Mouse (Mus musculus) midbrain, embryonic 12.5 days (tissue): Measurements from ENCODE around the gene Dao. TPM values are rescaled to one million over a fixed set of nuclear protein-coding genes. Genes with fewer than 3 reads are reported as not detected.

ENCODE experiments used
- ATAC-seq: fragments of 200-750 bp; cut with Nextera tagmentation; 2 replicates; pipeline ENCODE4 v1.8.0; 2017; ENCODE audit warnings: low read depth, moderate TSS enrichment, moderate library complexity; ENCODE audit not compliant: low FRiP score
- H3K27ac ChIP-seq: fragments of 300-500 bp; sonication (generic); replicated peaks from 2 replicates; pipeline ENCODE4 v1.5.1; 2016; ENCODE audit warnings: mild to moderate bottlenecking
- H3K27me3 ChIP-seq: fragments of 300-500 bp; sonication (generic); 2 replicates; pipeline ENCODE4 v1.6.1; 2016; ENCODE audit warnings: mild to moderate bottlenecking
- H3K36me3 ChIP-seq: fragments of 300-500 bp; sonication (generic); 2 replicates; pipeline ENCODE4 v1.6.1; 2016
- H3K4me1 ChIP-seq: fragments of 300-500 bp; sonication (generic); 2 replicates; pipeline ENCODE4 v1.6.1; 2016
- H3K4me2 ChIP-seq: fragments of 300-500 bp; sonication (generic); replicated peaks from 2 replicates; pipeline ENCODE4 v1.6.1; 2016; ENCODE audit warnings: mild to moderate bottlenecking, moderate library complexity
- H3K4me3 ChIP-seq: fragments of 300-500 bp; sonication (generic); 2 replicates; pipeline ENCODE4 v1.5.1; 2016; ENCODE audit warnings: mild to moderate bottlenecking
- H3K9ac ChIP-seq: fragments of 300-500 bp; sonication (generic); replicated peaks from 2 replicates; pipeline ENCODE4 v1.6.1; 2016; ENCODE audit warnings: mild to moderate bottlenecking, moderate library complexity
- H3K9me3 ChIP-seq: fragments of 300-500 bp; sonication (generic); 2 replicates; pipeline ENCODE4 v1.6.1; 2016; ENCODE audit warnings: mild to moderate bottlenecking
- WGBS: fragments of 180-500 bp; shearing (Covaris S2); methylation state at CpG from one replicate; pipeline ENCODE4 v1.1.7; 2016; 5-methylcytosine and 5-hydroxymethylcytosine counted together
- polyA plus RNA-seq: library from polyadenylated mRNA; unstranded; fragments of >200 nt; fragmentation: Nextera tagmentation; extraction: Ambion mirVana; gene quantifications from 2 replicates; pipeline ENCODE4 v1.2.1, GENCODE M21; 2016

Gene Dao
- polyA plus RNA-seq, 1 experiment from 2014 or later: not detected

GRCm38 (mm10) chr5:114004573-114004972 lies 1.1 kb downstream of the Dao start:
- no peaks in the 10 kb centered on the region for H3K27me3 ChIP-seq
- WGBS: 83% methylated on average over 11 of the region's 11 CpGs
- H3K27ac ChIP-seq: no peak overlapping the region
- no peaks in the 10 kb centered on the region for H3K36me3 ChIP-seq
- H3K9me3 ChIP-seq: no peaks in the 10 kb centered on the region
- H3K4me3 ChIP-seq: no peak overlapping the region
- H3K4me1 ChIP-seq: no peaks in the 10 kb centered on the region
- no peak overlapping the region for H3K4me2 ChIP-seq
- no peak for ATAC-seq
- no peak overlapping the region for H3K9ac ChIP-seq

GRCm38 (mm10) chr5:114005100-114005499 lies 1.6 kb downstream of the Dao start:
- Histone ChIP-seq H3K4me1 (no peaks in the 10 kb centered on the region), H3K9ac (no peak overlapping the region), H3K27me3 (no peaks in the 10 kb centered on the region), H3K4me3 (no peak overlapping the region), H3K9me3 (no peaks in the 10 kb centered on the region), H3K27ac (no peak overlapping the region), H3K4me2 (no peak overlapping the region), H3K36me3 (no peaks in the 10 kb centered on the region)
- WGBS: 84% methylated on average over 5 of the region's 5 CpGs
- no peak for ATAC-seq

GRCm38 (mm10) chr5:114006974-114007373 lies 3.5 kb downstream of the Dao start:
- Histone ChIP-seq H3K4me3 (no peak overlapping the region), H3K9me3 (no peaks in the 10 kb centered on the region), H3K4me1 (no peaks in the 10 kb centered on the region), H3K27ac (no peak overlapping the region), H3K4me2 (no peak overlapping the region), H3K36me3 (no peaks in the 10 kb centered on the region), H3K27me3 (no peaks in the 10 kb centered on the region), H3K9ac (no peak overlapping the region)
- WGBS: 82% methylated on average over 4 of the region's 4 CpGs
- ATAC-seq: no peak

- H3K4me2 ChIP-seq: no peak overlapping the region
- ATAC-seq: no peak
- H3K36me3 ChIP-seq: no peaks in the 10 kb centered on the region
- H3K27me3 ChIP-seq: no peaks in the 10 kb centered on the region
- H3K4me3 ChIP-seq: no peak overlapping the region
- H3K27ac ChIP-seq: no peak overlapping the region
- no peaks in the 10 kb centered on the region for H3K9me3 ChIP-seq
- H3K4me1 ChIP-seq: no peaks in the 10 kb centered on the region
- WGBS: 81% methylated on average over 12 of the region's 12 CpGs
- H3K9ac ChIP-seq: no peak overlapping the region
Measured at GRCm38 (mm10) chr5:114007753-114008453, 4.4 kb downstream of the Dao start.

GRCm38 (mm10) chr5:114009049-114009448 lies 5.5 kb downstream of the Dao start:
- Histone ChIP-seq H3K9ac (no peak overlapping the region), H3K9me3 (no peaks in the 10 kb centered on the region), H3K27ac (no peak overlapping the region), H3K4me1 (no peaks in the 10 kb centered on the region), H3K36me3 (no peaks in the 10 kb centered on the region), H3K27me3 (no peaks in the 10 kb centered on the region), H3K4me3 (no peak overlapping the region), H3K4me2 (no peak overlapping the region)
- no peak for ATAC-seq
- WGBS: 88% methylated on average over 4 of the region's 4 CpGs

GRCm38 (mm10) chr5:114015121-114015520 lies 11.6 kb downstream of the Dao start:
- no peaks in the 10 kb centered on the region for H3K27me3 ChIP-seq
- H3K27ac ChIP-seq: no peak overlapping the region
- H3K36me3 ChIP-seq: no peaks in the 10 kb centered on the region
- no peak overlapping the region for H3K4me3 ChIP-seq
- no peak overlapping the region for H3K9ac ChIP-seq
- WGBS: 66% methylated on average over 7 of the region's 7 CpGs
- no peak for ATAC-seq
- H3K9me3 ChIP-seq: no peaks in the 10 kb centered on the region
- H3K4me1 ChIP-seq: no peaks in the 10 kb centered on the region
- H3K4me2 ChIP-seq: no peak overlapping the region

GRCm38 (mm10) chr5:114024390-114024789 lies 20.9 kb downstream of the Dao start:
- H3K27me3 ChIP-seq: no peaks in the 10 kb centered on the region; the same call in 1 of the 2 replicates
- H3K9ac ChIP-seq: no peak overlapping the region
- ATAC-seq: no peak
- H3K36me3 ChIP-seq: no peaks in the 10 kb centered on the region
- no peak overlapping the region for H3K27ac ChIP-seq
- H3K9me3 ChIP-seq: no peaks in the 10 kb centered on the region
- no peak overlapping the region for H3K4me3 ChIP-seq
- H3K4me1 ChIP-seq: peaks cover 6% of the 10 kb centered on the region
- WGBS: 62% methylated on average over 6 of the region's 6 CpGs
- H3K4me2 ChIP-seq: no peak overlapping the region

- Histone ChIP-seq H3K4me2 (no peak overlapping the region), H3K36me3 (no peaks in the 10 kb centered on the region)
- no peak for ATAC-seq
Measured at GRCm38 (mm10) chr5:114024885-114025284, 21.4 kb downstream of the Dao start.

GRCm38 (mm10) chr5:114027217-114027944 lies 23.9 kb downstream of the Dao start:
- peaks cover 14% of the 10 kb centered on the region for H3K4me1 ChIP-seq
- peaks cover 3% of the 10 kb centered on the region; the same call in 1 of the 2 replicates for H3K36me3 ChIP-seq
- H3K9ac ChIP-seq: no peak overlapping the region
- 86% methylated on average over 12 of the region's 12 CpGs for WGBS
- no peak overlapping the region for H3K4me3 ChIP-seq
- no peak for ATAC-seq
- H3K27me3 ChIP-seq: no peaks in the 10 kb centered on the region; the same call in 1 of the 2 replicates
- H3K27ac ChIP-seq: no peak overlapping the region
- H3K9me3 ChIP-seq: no peaks in the 10 kb centered on the region
- no peak overlapping the region for H3K4me2 ChIP-seq

More at GRCm38 (mm10) chr5:114024885-114025284, 21.4 kb downstream of the Dao start:
- WGBS: 11% methylated on average over 10 of the region's 10 CpGs
- peaks cover 10% of the 10 kb centered on the region for H3K4me1 ChIP-seq
- no peaks in the 10 kb centered on the region for H3K9me3 ChIP-seq
- H3K4me3 ChIP-seq: no peak overlapping the region
- no peaks in the 10 kb centered on the region; the same call in 1 of the 2 replicates for H3K27me3 ChIP-seq
- H3K27ac ChIP-seq: no peak overlapping the region
- H3K9ac ChIP-seq: no peak overlapping the region

GRCm38 (mm10) chr5:114028111-114028510 lies 24.6 kb downstream of the Dao start:
- WGBS: 88% methylated on average over 12 of the region's 12 CpGs
- H3K4me1 ChIP-seq: peaks cover 14% of the 10 kb centered on the region
- H3K4me3 ChIP-seq: no peak overlapping the region
- H3K27me3 ChIP-seq: no peaks in the 10 kb centered on the region; the same call in 1 of the 2 replicates
- H3K4me2 ChIP-seq: no peak overlapping the region
- no peaks in the 10 kb centered on the region for H3K9me3 ChIP-seq
- peaks cover 10% of the 10 kb centered on the region; the same call in 1 of the 2 replicates for H3K36me3 ChIP-seq
- no peak overlapping the region for H3K9ac ChIP-seq
- no peak for ATAC-seq
- no peak overlapping the region for H3K27ac ChIP-seq

- H3K27ac ChIP-seq: no peak overlapping the region
- H3K9ac ChIP-seq: no peak overlapping the region
- H3K4me3 ChIP-seq: no peak overlapping the region
- H3K36me3 ChIP-seq: peaks cover 13% of the 10 kb centered on the region; the same call in 1 of the 2 replicates
- 88% methylated on average over 12 of the region's 12 CpGs for WGBS
- peaks cover 8% of the 10 kb centered on the region; the same call in 1 of the 2 replicates for H3K4me1 ChIP-seq
- ATAC-seq: no peak
- no peak overlapping the region for H3K4me2 ChIP-seq
- H3K27me3 ChIP-seq: no peaks in the 10 kb centered on the region; the same call in 1 of the 2 replicates
- no peaks in the 10 kb centered on the region for H3K9me3 ChIP-seq
Measured at GRCm38 (mm10) chr5:114030652-114031051, 27.1 kb downstream of the Dao start.

- no peak overlapping the region for H3K4me3 ChIP-seq
- H3K27ac ChIP-seq: no peak overlapping the region
- no peaks in the 10 kb centered on the region; the same call in 1 of the 2 replicates for H3K27me3 ChIP-seq
- 81% methylated on average over 3 of the region's 3 CpGs for WGBS
- H3K36me3 ChIP-seq: peaks cover 13% of the 10 kb centered on the region; the same call in 1 of the 2 replicates
- H3K9me3 ChIP-seq: no peaks in the 10 kb centered on the region
- H3K4me2 ChIP-seq: no peak overlapping the region
- peaks cover 10% of the 10 kb centered on the region; the same call in 1 of the 2 replicates for H3K4me1 ChIP-seq
- no peak for ATAC-seq
- no peak overlapping the region for H3K9ac ChIP-seq
Measured at GRCm38 (mm10) chr5:114032161-114032763, 28.8 kb downstream of the Dao start.
